ENCODE assay signal across 22 mouse cellular contexts in genomic region chr2:74721882-74722281, GRCm38 (mm10). TPM values are rescaled to one million over a fixed set of nuclear protein-coding genes. Genes with fewer than 3 reads are reported as not detected.
DNase-seq lines count a peak whose midpoint lies in the region; ATAC-seq and TF ChIP-seq lines count a peak whose summit lies in the region.
"Had no signal": no experiment of that assay in that cellular context is flagged by ENCODE, and none has a peak within 500 bp of the region (broad histone marks: within the 10 kb centered on the region; RNA-seq: fewer than 3 reads in every experiment).

No protein-coding gene starts in this region.

- TF ChIP-seq CTCF in liver, postnatal 0 days (IDR thresholded peaks at IDR 0.05; ENCODE audit: low read depth), result no peak

- H3K4me1 ChIP-seq in kidney, embryonic 14.5 days (ENCODE audit: control insufficient read depth, insufficient read depth, low read length), result peaks cover 77% of the 10 kb centered on the region
- H3K4me1 ChIP-seq in hindbrain, embryonic 15.5 days (replicated peaks), result peaks cover 9% of the 10 kb centered on the region
- peaks cover 49% of the 10 kb centered on the region for H3K4me1 ChIP-seq in limb, embryonic 11.5 days (ENCODE audit: control insufficient read depth, insufficient read depth, low read length)
- no peaks in the 10 kb centered on the region for H3K4me1 ChIP-seq in liver, postnatal 0 days (ENCODE audit: insufficient read depth)
- H3K4me1 ChIP-seq: heart, embryonic 12.5 days; liver, embryonic 15.5 days had no signal

- H3K27me3 ChIP-seq in kidney, embryonic 14.5 days (ENCODE audit: control insufficient read depth, insufficient read depth, low read length), result no peaks in the 10 kb centered on the region
- peaks cover 79% of the 10 kb centered on the region for H3K27me3 ChIP-seq in hindbrain, embryonic 15.5 days
- peaks cover 42% of the 10 kb centered on the region for H3K27me3 ChIP-seq in limb, embryonic 11.5 days (ENCODE audit: control insufficient read depth, insufficient read depth, low read length)
- peaks cover 79% of the 10 kb centered on the region for H3K27me3 ChIP-seq in liver, postnatal 0 days (ENCODE audit: insufficient read depth, low read length)

- H3K36me3 ChIP-seq in kidney, embryonic 14.5 days (ENCODE audit: control insufficient read depth, insufficient read depth, low read length), result peaks cover 6% of the 10 kb centered on the region; the same call in 1 of the 2 replicates
- H3K36me3 ChIP-seq in hindbrain, embryonic 15.5 days, result no peaks in the 10 kb centered on the region
- H3K36me3 ChIP-seq in limb, embryonic 11.5 days (ENCODE audit: control insufficient read depth, insufficient read depth, low read length), result no peaks in the 10 kb centered on the region
- no peaks in the 10 kb centered on the region for H3K36me3 ChIP-seq in liver, postnatal 0 days (replicated peaks; ENCODE audit: insufficient read depth, low read length)
- H3K36me3 ChIP-seq: heart, embryonic 12.5 days; limb, embryonic 13.5 days; liver, embryonic 15.5 days had no signal

- no peak for DNase-seq in kidney, adult 11 months
- peak; percentile 80 for DNase-seq in gonadal fat pad, adult 2 months (ENCODE audit: low read depth)
- DNase-seq in limb, embryonic 11.5 days (ENCODE audit: low spot score), result peak; percentile 57
- no peak for DNase-seq in liver, postnatal 0 days
- no peak for DNase-seq in adrenal gland, postnatal 36 days
- DNase-seq in spleen, postnatal 14 days (ENCODE audit: low spot score in 2 of 2), result no peak
- DNase-seq: adrenal gland, postnatal 10 days; cerebellum, adult 9-10 months; gastrocnemius, postnatal 25 days; heart, postnatal 4 days; spleen, adult 18-20 months; thymus, postnatal 36 days had no signal

- peak overlapping the region; percentile 68 for H3K4me2 ChIP-seq in kidney, embryonic 14.5 days (replicated peaks; ENCODE audit: low read depth, low read length)
- 0 out of 2 replicates have a peak overlapping the region, but pooled peaks have one; percentile 1 for H3K4me2 ChIP-seq in hindbrain, embryonic 15.5 days
- no peak overlapping the region for H3K4me2 ChIP-seq in limb, embryonic 11.5 days (ENCODE audit: low read depth, severe bottlenecking)
- H3K4me2 ChIP-seq in liver, postnatal 0 days (ENCODE audit: low read depth, low read length), result no peak overlapping the region
- H3K4me2 ChIP-seq: heart, embryonic 12.5 days; limb, embryonic 13.5 days; liver, embryonic 15.5 days; midbrain, embryonic 11.5 days had no signal

- peak overlapping the region; percentile 50; the same call in 1 of the 2 replicates for H3K9ac ChIP-seq in kidney, embryonic 14.5 days (ENCODE audit: low read depth, low read length)
- no peak overlapping the region for H3K9ac ChIP-seq in hindbrain, embryonic 15.5 days
- no peak overlapping the region for H3K9ac ChIP-seq in limb, embryonic 11.5 days (ENCODE audit: low read length)
- no peak overlapping the region for H3K9ac ChIP-seq in liver, postnatal 0 days (replicated peaks)
- H3K9ac ChIP-seq: heart, embryonic 12.5 days; limb, embryonic 13.5 days; liver, embryonic 15.5 days had no signal

- 4% methylated on average over 6 of the region's 6 CpGs for WGBS in kidney, embryonic 14.5 days
- WGBS in hindbrain, embryonic 15.5 days, result 13% methylated on average over 6 of the region's 6 CpGs
- WGBS in limb, embryonic 11.5 days, result 2% methylated on average over 6 of the region's 6 CpGs
- 20% methylated on average over 6 of the region's 6 CpGs for WGBS in liver, postnatal 0 days (ENCODE audit: insufficient replicate concordance)

- peak; percentile 40 for ATAC-seq in kidney, embryonic 14.5 days (ENCODE audit: low FRiP score, low TSS enrichment)
- no peak for ATAC-seq in hindbrain, embryonic 15.5 days (ENCODE audit: low FRiP score, low read depth)
- ATAC-seq in limb, embryonic 11.5 days (ENCODE audit: insufficient number of reproducible peaks, low FRiP score, low TSS enrichment, low read depth), result no peak
- no peak for ATAC-seq in liver, postnatal 0 days

- H3K9me3 ChIP-seq in kidney, embryonic 14.5 days (ENCODE audit: control insufficient read depth, low read length), result no peaks in the 10 kb centered on the region
- H3K9me3 ChIP-seq in hindbrain, embryonic 15.5 days, result no peaks in the 10 kb centered on the region
- no peaks in the 10 kb centered on the region for H3K9me3 ChIP-seq in limb, embryonic 11.5 days (ENCODE audit: control insufficient read depth, low read length)
- no peaks in the 10 kb centered on the region for H3K9me3 ChIP-seq in liver, postnatal 0 days (ENCODE audit: low read length)
- H3K9me3 ChIP-seq: heart, embryonic 12.5 days; limb, embryonic 13.5 days; liver, embryonic 15.5 days had no signal

- peak overlapping the region; percentile 27; the same call in 1 of the 2 replicates for H3K4me3 ChIP-seq in kidney, embryonic 14.5 days (ENCODE audit: low read length)
- H3K4me3 ChIP-seq in hindbrain, embryonic 15.5 days, result no peak overlapping the region
- no peak overlapping the region for H3K4me3 ChIP-seq in limb, embryonic 11.5 days (ENCODE audit: low read depth, low read length)
- H3K4me3 ChIP-seq in liver, postnatal 0 days (ENCODE audit: low read depth, low read length), result no peak overlapping the region
- H3K4me3 ChIP-seq: heart, embryonic 12.5 days; layer of hippocampus, adult 2 months; limb, embryonic 13.5 days; liver, embryonic 15.5 days had no signal

- H3K27ac ChIP-seq in kidney, embryonic 14.5 days (ENCODE audit: low read depth, low read length), result peak overlapping the region; percentile 73
- no peak overlapping the region for H3K27ac ChIP-seq in hindbrain, embryonic 15.5 days (replicated peaks)
- H3K27ac ChIP-seq in limb, embryonic 11.5 days (replicated peaks; ENCODE audit: low read depth, low read length), result no peak overlapping the region
- no peak overlapping the region for H3K27ac ChIP-seq in liver, postnatal 0 days (ENCODE audit: low read depth)
- H3K27ac ChIP-seq: layer of hippocampus, adult 2 months; limb, embryonic 13.5 days; liver, embryonic 15.5 days had no signal

- no peak for TF ChIP-seq EP300 in liver, postnatal 0 days (IDR thresholded peaks at IDR 0.05; ENCODE audit: low read depth)

RNA-seq across cellular contexts. Expression of gene Gm28230, which starts 4.6 kb away (rescaled TPM):
- 2.3 and 4.0 TPM in 2 replicates for polyA plus RNA-seq in kidney, embryonic 14.5 days (2014; fragmentation: Nextera tagmentation; extraction: Ambion mirVana)
- polyA plus RNA-seq in gonadal fat pad, adult 2 months (2012; rRNA removed), result 16.4 and 21.3 TPM in 2 replicates
- 0.87 and 1.6 TPM in 2 replicates for polyA plus RNA-seq in hindbrain, embryonic 15.5 days (2015; fragmentation: Nextera tagmentation; extraction: Ambion mirVana)
- polyA plus RNA-seq in limb, embryonic 11.5 days (2014; fragmentation: Nextera tagmentation; extraction: Ambion mirVana), result 0.45 and 0.55 TPM in 2 replicates
- not detected in 2 replicates for polyA plus RNA-seq in liver, postnatal 0 days (2015; fragmentation: Nextera tagmentation; extraction: Ambion mirVana)
- 1 to 10 TPM; 1.6 to 2.0 TPM for total RNA-seq in adrenal gland, postnatal 36 days (2021)
- total RNA-seq: heart, postnatal 4 days; layer of hippocampus, adult 2 months; left cerebral cortex, adult 18-20 months; MEL had no signal
- polyA plus RNA-seq: embryonic facial prominence, embryonic 11.5 days; heart, embryonic 12.5 days; liver, embryonic 15.5 days; midbrain, embryonic 11.5 days had no signal

RNA-seq across cellular contexts. Expression of gene Hoxd4, which starts 10.2 kb away (rescaled TPM):
- polyA plus RNA-seq in kidney, embryonic 14.5 days (2014; fragmentation: Nextera tagmentation; extraction: Ambion mirVana), result 6.3 and 18.7 TPM in 2 replicates
- 91.6 and 149 TPM in 2 replicates for polyA plus RNA-seq in gonadal fat pad, adult 2 months (2012; rRNA removed)
- polyA plus RNA-seq in hindbrain, embryonic 15.5 days (2015; fragmentation: Nextera tagmentation; extraction: Ambion mirVana), result 2.7 and 3.3 TPM in 2 replicates
- 0.84 and 1.9 TPM in 2 replicates for polyA plus RNA-seq in limb, embryonic 11.5 days (2014; fragmentation: Nextera tagmentation; extraction: Ambion mirVana)
- polyA plus RNA-seq in liver, postnatal 0 days (2015; fragmentation: Nextera tagmentation; extraction: Ambion mirVana), result not detected in 2 replicates
- 10 to 100 TPM; 13.6 to 15.5 TPM for total RNA-seq in adrenal gland, postnatal 36 days (2021)
- total RNA-seq: layer of hippocampus, adult 2 months; left cerebral cortex, adult 18-20 months; MEL had no signal
- polyA plus RNA-seq: liver, embryonic 15.5 days; midbrain, embryonic 11.5 days had no signal

RNA-seq across cellular contexts. Expression of gene Hoxd3, which starts 10.2 kb away (rescaled TPM):
- polyA plus RNA-seq in kidney, embryonic 14.5 days (2014; fragmentation: Nextera tagmentation; extraction: Ambion mirVana), result 12.3 and 12.6 TPM in 2 replicates
- 23.7 and 30.0 TPM in 2 replicates for polyA plus RNA-seq in gonadal fat pad, adult 2 months (2012; rRNA removed)
- 49.4 and 51.8 TPM in 2 replicates for polyA plus RNA-seq in hindbrain, embryonic 15.5 days (2015; fragmentation: Nextera tagmentation; extraction: Ambion mirVana)
- 1.2 and 1.4 TPM in 2 replicates for polyA plus RNA-seq in limb, embryonic 11.5 days (2014; fragmentation: Nextera tagmentation; extraction: Ambion mirVana)
- not detected in 2 replicates for polyA plus RNA-seq in liver, postnatal 0 days (2015; fragmentation: Nextera tagmentation; extraction: Ambion mirVana)
- total RNA-seq in adrenal gland, postnatal 36 days (2021), result under 1 TPM; 0.17 to 0.36 TPM
- total RNA-seq: gastrocnemius, postnatal 25 days; layer of hippocampus, adult 2 months; left cerebral cortex, adult 18-20 months; MEL had no signal
- polyA plus RNA-seq: liver, embryonic 15.5 days had no signal

RNA-seq across cellular contexts. Expression of gene Hoxd8, which starts 17.5 kb away (rescaled TPM):
- polyA plus RNA-seq in kidney, embryonic 14.5 days (2014; fragmentation: Nextera tagmentation; extraction: Ambion mirVana), result 45.0 and 45.2 TPM in 2 replicates
- polyA plus RNA-seq in gonadal fat pad, adult 2 months (2012; rRNA removed), result 43.0 and 80.7 TPM in 2 replicates
- polyA plus RNA-seq in hindbrain, embryonic 15.5 days (2015; fragmentation: Nextera tagmentation; extraction: Ambion mirVana), result 0.73 and 1.3 TPM in 2 replicates
- polyA plus RNA-seq in limb, embryonic 11.5 days (2014; fragmentation: Nextera tagmentation; extraction: Ambion mirVana), result 11.6 and 13.1 TPM in 2 replicates
- polyA plus RNA-seq in liver, postnatal 0 days (2015; fragmentation: Nextera tagmentation; extraction: Ambion mirVana), result 0.04 TPM in 1 of 2 replicates, not detected in the other
- 10 to 100 TPM; 23.9 to 35.9 TPM for total RNA-seq in adrenal gland, postnatal 36 days (2021)
- total RNA-seq: layer of hippocampus, adult 2 months; left cerebral cortex, adult 18-20 months had no signal

RNA-seq across cellular contexts. Expression of gene Hoxd9, which starts 24.4 kb away (rescaled TPM):
- polyA plus RNA-seq in kidney, embryonic 14.5 days (2014; fragmentation: Nextera tagmentation; extraction: Ambion mirVana), result 36.2 and 47.9 TPM in 2 replicates
- polyA plus RNA-seq in gonadal fat pad, adult 2 months (2012; rRNA removed), result 17.1 and 28.9 TPM in 2 replicates
- not detected in 2 replicates for polyA plus RNA-seq in hindbrain, embryonic 15.5 days (2015; fragmentation: Nextera tagmentation; extraction: Ambion mirVana)
- 17.1 and 24.1 TPM in 2 replicates for polyA plus RNA-seq in limb, embryonic 11.5 days (2014; fragmentation: Nextera tagmentation; extraction: Ambion mirVana)
- not detected in 2 replicates for polyA plus RNA-seq in liver, postnatal 0 days (2015; fragmentation: Nextera tagmentation; extraction: Ambion mirVana)
- total RNA-seq in adrenal gland, postnatal 36 days (2021), result 1 to 10 TPM; 3.8 to 4.1 TPM
- total RNA-seq: layer of hippocampus, adult 2 months; left cerebral cortex, adult 18-20 months; MEL had no signal
- polyA plus RNA-seq: liver, embryonic 15.5 days; midbrain, embryonic 11.5 days had no signal

Comparison
In these comparisons a context has a peak if more than half of its experiments do, and no peak if none do; other contexts are left out.
1. H3K4me2 ChIP-seq: peak in kidney, embryonic 14.5 days (single experiment) and hindbrain, embryonic 15.5 days (single experiment); none in limb, embryonic 11.5 days (single experiment) and liver, postnatal 0 days (single experiment).
2. DNase-seq: peak in gonadal fat pad, adult 2 months (single experiment) and limb, embryonic 11.5 days (single experiment); none in kidney, adult 11 months (single experiment), liver, postnatal 0 days (single experiment), adrenal gland, postnatal 36 days (0 of 2) and spleen, postnatal 14 days (0 of 2).